Mouse (Mus musculus) retina, adult 2 months (tissue): ENCODE measurements around the gene Smg6.
"Not testable (repeated sequence)": the region's sequence is repeated elsewhere in the genome, so short reads cannot be mapped to it uniquely, and the experiment has no call there.

ENCODE experiments used
- DNase-seq: peaks from one replicate; pipeline ENCODE4 v3.0.0-alpha.2; 2012; ENCODE audit warnings: low read depth, low spot score

Smg6 gene

GRCm38 (mm10) chr11:75166861-75167642 is 241.4 kb downstream of the Smg6 start:
- no peak for DNase-seq

- DNase-seq = no peak
Observed at GRCm38 (mm10) chr11:75167643-75168589, 242.3 kb downstream of the Smg6 start.

- no peak for DNase-seq
Observed at GRCm38 (mm10) chr11:75168590-75169361, 243.2 kb downstream of the Smg6 start.

GRCm38 (mm10) chr11:75169405-75170080 is 243.9 kb downstream of the Smg6 start, which contains the start of gene Hic1:
Gene Hic1, minus strand, starts transcription at chr11:75169519.
- no peak for DNase-seq

- no peak for DNase-seq
Observed at GRCm38 (mm10) chr11:75170136-75170751, 244.6 kb downstream of the Smg6 start.

GRCm38 (mm10) chr11:75171186-75171865 is 245.7 kb downstream of the Smg6 start:
- no peak for DNase-seq

GRCm38 (mm10) chr11:75172151-75173094 is 246.8 kb downstream of the Smg6 start:
- no peak for DNase-seq

GRCm38 (mm10) chr11:75173095-75173798 is 247.6 kb downstream of the Smg6 start:
- DNase-seq = peak; percentile 78

- DNase-seq = no peak
Observed at GRCm38 (mm10) chr11:75173799-75174165, 248.2 kb downstream of the Smg6 start.

- not testable (repeated sequence) for DNase-seq
Observed at GRCm38 (mm10) chr11:75174574-75174973, 249.0 kb downstream of the Smg6 start.

GRCm38 (mm10) chr11:75178011-75178410 is 252.4 kb downstream of the Smg6 start:
- DNase-seq = no peak

- no peak for DNase-seq
Observed at GRCm38 (mm10) chr11:75178672-75179208, 253.1 kb downstream of the Smg6 start, which contains the start of gene Ovca2. Gene Ovca2, minus strand, starts transcription at chr11:75178835.

GRCm38 (mm10) chr11:75183917-75184570 is 258.4 kb downstream of the Smg6 start:
- no peak for DNase-seq

GRCm38 (mm10) chr11:75184573-75184972 is 258.9 kb downstream of the Smg6 start:
- no peak for DNase-seq

GRCm38 (mm10) chr11:75184986-75185385 is 259.4 kb downstream of the Smg6 start:
- no peak for DNase-seq

GRCm38 (mm10) chr11:75189713-75190370 is 264.2 kb downstream of the Smg6 start:
- DNase-seq = no peak

GRCm38 (mm10) chr11:75190371-75190724 is 264.7 kb downstream of the Smg6 start:
- DNase-seq = no peak
